Mouse (Mus musculus) cortical plate, adult 2 months (tissue): ENCODE measurements around the gene Zfp318. TPM values are rescaled to one million over a fixed set of nuclear protein-coding genes. Genes with fewer than 3 reads are reported as not detected.

ENCODE experiments used
- H3K27ac ChIP-seq: fragments of 200-500 bp; 2 replicates; pipeline ENCODE4 v1.5.1; 2012; ENCODE audit warnings: low read length, control low read depth, inconsistent platforms; ENCODE audit not compliant: insufficient read depth
- H3K4me1 ChIP-seq: fragments of 200-500 bp; 2 replicates; pipeline ENCODE4 v1.6.1; 2011; ENCODE audit warnings: low read length; ENCODE audit not compliant: control insufficient read depth, insufficient read depth
- H3K4me3 ChIP-seq: fragments of 200-500 bp; 2 replicates; pipeline ENCODE4 v1.5.1; 2011; ENCODE audit warnings: mild to moderate bottlenecking, low read length, control low read depth; ENCODE audit not compliant: insufficient read depth
- CTCF ChIP-seq: fragments of 200-500 bp; IDR thresholded peaks from 2 replicates; pipeline ENCODE4 v1.5.1; 2011; ENCODE audit warnings: mild to moderate bottlenecking, control low read depth, low read length; ENCODE audit not compliant: insufficient read depth; ENCODE audit errors: extremely low read depth
- POLR2A ChIP-seq: fragments of 200-500 bp; IDR thresholded peaks from 2 replicates; pipeline ENCODE4 v1.6.1; 2011; ENCODE audit warnings: mild to moderate bottlenecking, low read length, control low read depth; ENCODE audit not compliant: insufficient read depth; ENCODE audit errors: extremely low read depth
- polyA plus RNA-seq: library from polyadenylated mRNA; depleted of rRNA; stranded (reverse); fragments of >200 nt; gene quantifications from 2 replicates; pipeline ENCODE4 v1.2.3, GENCODE M21; 2012

Zfp318 gene
- polyA plus RNA-seq, 1 experiment: 29.4 TPM

GRCm38 (mm10) chr17:46452683-46453082, 69.2 kb downstream of the Zfp318 start:
- TF ChIP-seq POLR2A (no peak), CTCF (no peak)

DNA sequence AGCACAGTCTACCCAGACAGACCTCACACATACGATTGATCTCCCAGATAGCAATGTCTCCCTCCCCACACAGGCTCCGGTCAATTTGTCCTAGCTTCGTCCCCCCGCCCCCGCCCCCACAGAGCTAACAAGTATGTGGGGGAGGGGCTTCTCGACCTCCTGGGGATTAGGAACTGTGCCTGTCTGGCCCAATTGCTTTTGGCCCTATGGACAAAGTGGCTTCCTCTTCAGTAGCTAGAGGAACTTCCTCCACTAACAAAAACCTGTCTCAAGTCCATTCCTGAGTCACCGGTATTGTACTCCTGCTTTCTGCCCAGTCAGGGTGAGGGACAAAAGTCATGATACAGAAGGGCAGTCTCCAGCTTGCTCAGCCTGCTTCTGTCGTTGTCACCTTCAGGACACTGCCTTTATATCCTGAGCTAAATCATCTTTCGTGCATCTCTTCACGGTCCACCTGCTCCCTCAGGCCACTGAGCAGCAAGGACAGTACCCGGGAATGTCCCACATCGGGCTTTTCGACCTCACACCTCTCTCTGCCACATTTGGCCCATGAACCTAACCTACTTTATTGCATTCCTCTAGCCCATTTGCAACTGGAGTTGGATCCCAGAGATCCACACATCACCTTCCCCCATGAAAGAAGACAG, 69.9 kb downstream of the Zfp318 start:
- Histone ChIP-seq H3K27ac (no peak overlapping the region), H3K4me1 (peaks cover 6% of the 10 kb centered on the region; the same call in 1 of the 2 replicates), H3K4me3 (no peak overlapping the region)
- no peak for TF ChIP-seq POLR2A
- no peak for TF ChIP-seq CTCF

More at GRCm38 (mm10) chr17:46452683-46453082, 69.2 kb downstream of the Zfp318 start:
- H3K27ac ChIP-seq: no peak overlapping the region
- H3K4me3 ChIP-seq: no peak overlapping the region
- peaks cover 6% of the 10 kb centered on the region; the same call in 1 of the 2 replicates for H3K4me1 ChIP-seq

DNA sequence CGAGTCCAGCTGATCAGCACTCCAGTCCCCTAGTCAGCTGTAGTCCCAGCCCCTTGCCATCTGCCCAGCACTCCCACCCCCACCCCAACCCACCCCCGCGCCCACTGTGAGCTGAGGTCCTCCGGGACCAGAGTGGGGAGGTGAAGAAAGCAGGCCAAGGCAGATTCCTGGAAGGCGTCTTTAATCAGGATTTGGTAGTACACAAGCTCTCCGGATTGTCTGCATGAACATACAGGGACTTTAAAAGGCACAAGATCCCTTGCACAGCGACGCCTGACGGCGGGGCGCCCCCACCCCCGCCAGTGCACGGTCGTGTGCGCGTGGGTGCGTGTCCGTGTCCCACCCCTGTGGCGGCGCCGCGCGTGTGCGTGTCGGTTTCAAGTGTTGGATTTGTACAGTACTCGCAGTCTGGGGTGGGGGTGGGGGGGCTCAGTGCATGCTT, 70.5 kb downstream of the Zfp318 start:
- H3K4me1 ChIP-seq: peaks cover 6% of the 10 kb centered on the region; the same call in 1 of the 2 replicates
- H3K4me3 ChIP-seq: no peak overlapping the region; the same call in 1 of the 2 replicates
- H3K27ac ChIP-seq: no peak overlapping the region
- TF ChIP-seq POLR2A: no peak
- TF ChIP-seq CTCF: no peak

DNA sequence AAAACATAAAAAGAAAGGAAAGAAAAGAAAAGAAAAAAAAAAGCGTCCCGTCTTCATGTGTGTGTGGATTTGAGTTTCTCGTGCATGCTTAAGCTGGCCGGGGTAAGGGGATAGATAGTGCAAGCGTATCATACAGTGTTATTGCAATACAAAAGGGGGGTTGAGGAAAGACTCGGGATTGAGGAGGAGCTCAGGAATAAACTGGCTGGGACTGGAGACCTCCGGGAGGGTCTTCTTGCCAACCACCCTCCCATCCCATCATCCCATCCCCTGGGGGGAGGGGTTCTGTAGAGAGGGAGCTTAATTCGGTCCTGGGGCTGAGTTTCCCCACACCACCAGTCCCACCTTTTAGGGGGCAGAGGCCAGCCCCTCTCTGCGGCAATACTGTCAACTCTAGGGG, 71.0 kb downstream of the Zfp318 start:
- Histone ChIP-seq H3K4me1 (peaks cover 6% of the 10 kb centered on the region; the same call in 1 of the 2 replicates), H3K27ac (no peak overlapping the region), H3K4me3 (no peak overlapping the region)
- no peak for TF ChIP-seq CTCF
- no peak for TF ChIP-seq POLR2A

- Histone ChIP-seq H3K4me3 (no peak overlapping the region), H3K27ac (no peak overlapping the region), H3K4me1 (peaks cover 6% of the 10 kb centered on the region; the same call in 1 of the 2 replicates)
- TF ChIP-seq CTCF (no peak), POLR2A (no peak)
Observed at GRCm38 (mm10) chr17:46455110-46455691, 71.7 kb downstream of the Zfp318 start.

DNA sequence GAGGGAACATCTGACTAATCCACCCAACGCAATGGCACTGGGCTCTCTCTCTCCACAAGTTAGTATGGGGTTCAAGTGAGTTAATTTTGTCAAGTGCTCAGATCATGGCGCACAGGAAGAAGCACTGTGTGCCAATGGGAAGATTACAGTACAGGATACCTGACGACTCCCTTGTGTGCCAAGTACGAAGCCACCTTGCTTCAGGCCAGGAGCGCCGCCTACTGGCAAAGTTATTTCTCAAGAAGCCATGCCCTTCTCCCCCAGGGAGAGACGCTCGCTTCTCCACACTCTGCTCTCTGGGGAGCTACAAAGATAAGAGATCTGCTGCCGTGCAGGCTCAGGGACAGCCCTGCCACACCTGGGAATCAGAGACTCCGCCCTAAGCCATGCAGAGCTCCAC, 74.3 kb downstream of the Zfp318 start:
- TF ChIP-seq CTCF (peak; percentile 43), POLR2A (no peak)

GRCm38 (mm10) chr17:46458439-46458838, 74.9 kb downstream of the Zfp318 start:
- no peak overlapping the region for H3K4me3 ChIP-seq
- no peak overlapping the region for H3K27ac ChIP-seq
- peaks cover 5% of the 10 kb centered on the region; the same call in 1 of the 2 replicates for H3K4me1 ChIP-seq
- TF ChIP-seq POLR2A (no peak), CTCF (no peak)

More for the DNA sequence above, 74.3 kb downstream of the Zfp318 start:
- H3K4me3 ChIP-seq: no peak overlapping the region
- H3K4me1 ChIP-seq: peaks cover 6% of the 10 kb centered on the region; the same call in 1 of the 2 replicates
- H3K27ac ChIP-seq: no peak overlapping the region

GRCm38 (mm10) chr17:46460673-46461072, 77.1 kb downstream of the Zfp318 start:
- peaks cover 2% of the 10 kb centered on the region; the same call in 1 of the 2 replicates for H3K4me1 ChIP-seq
- TF ChIP-seq POLR2A (no peak), CTCF (no peak)
- no peak overlapping the region for H3K27ac ChIP-seq
- H3K4me3 ChIP-seq: no peak overlapping the region

DNA sequence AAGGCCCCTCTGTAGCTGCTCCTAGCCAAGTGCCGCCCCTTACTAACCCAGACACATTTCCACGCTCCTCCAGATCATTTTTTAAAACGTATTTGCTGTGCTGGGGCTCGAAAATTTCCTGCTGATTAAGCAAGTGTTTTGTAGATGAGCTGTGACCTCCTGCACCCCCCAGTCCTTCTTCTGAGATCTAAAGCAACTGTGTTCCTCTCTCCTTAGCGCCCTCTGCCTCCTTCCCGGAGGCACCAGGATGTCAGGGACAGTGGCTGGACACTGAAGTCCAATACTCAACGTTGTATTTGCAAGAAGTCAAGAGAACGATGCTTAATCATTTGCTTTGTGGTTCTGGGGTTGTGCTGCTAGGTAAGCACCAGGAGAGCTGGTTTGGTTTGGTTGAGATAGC, 77.8 kb downstream of the Zfp318 start:
- TF ChIP-seq POLR2A: no peak
- no peak for TF ChIP-seq CTCF
- H3K27ac ChIP-seq: no peak overlapping the region
- no peak overlapping the region for H3K4me3 ChIP-seq
- no peaks in the 10 kb centered on the region for H3K4me1 ChIP-seq

GRCm38 (mm10) chr17:46462226-46462625, 78.7 kb downstream of the Zfp318 start:
- no peak overlapping the region for H3K4me3 ChIP-seq
- no peaks in the 10 kb centered on the region for H3K4me1 ChIP-seq
- H3K27ac ChIP-seq: no peak overlapping the region
- no peak for TF ChIP-seq POLR2A
